Mouse (Mus musculus): Measurements from ENCODE around the gene Gm28048.

Gm28048 gene

DNA sequence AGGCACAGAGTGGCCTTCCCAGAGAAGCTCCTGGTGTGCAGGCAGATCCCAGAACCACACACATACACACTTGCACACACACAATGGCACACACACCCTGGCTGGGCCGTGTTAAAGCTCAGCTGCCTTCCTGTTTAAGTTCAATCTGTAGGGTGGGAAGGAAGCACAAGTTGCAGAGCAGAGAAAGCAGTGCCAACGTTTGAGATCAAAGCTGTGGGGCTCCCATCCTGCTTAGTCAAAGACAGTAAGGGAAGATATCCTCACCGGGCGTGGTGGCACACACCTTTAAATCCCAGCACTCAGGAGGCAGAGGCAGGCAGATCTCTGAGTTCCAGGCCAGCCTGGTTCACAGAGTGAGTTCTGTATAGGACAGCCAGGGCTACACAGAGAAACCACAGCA is 149.3 kb downstream of the Gm28048 start:
- whole genome bisulfite sequencing = 75% methylated on average over 4 of the region's 4 CpGs

DNA sequence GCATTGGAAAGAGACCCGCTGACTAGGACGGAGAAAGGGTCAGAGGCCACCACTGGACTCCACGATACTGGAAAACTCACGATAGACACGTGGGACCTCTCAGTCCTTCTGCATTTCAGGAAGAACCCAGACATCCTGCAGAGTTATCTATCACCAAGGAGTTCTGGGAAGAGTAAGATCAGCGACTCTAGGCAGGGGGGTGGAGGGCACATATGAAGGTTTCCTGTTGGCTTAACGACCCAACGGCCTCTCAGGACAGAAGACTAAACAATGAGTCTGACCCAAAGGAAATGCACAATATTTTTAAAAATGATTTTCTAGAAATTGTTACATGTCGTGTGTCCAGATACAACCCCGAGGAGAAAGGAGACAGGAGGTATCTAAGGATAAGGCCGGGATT is 150.0 kb downstream of the Gm28048 start:
- WGBS = 84% methylated on average over 11 of the region's 11 CpGs

DNA sequence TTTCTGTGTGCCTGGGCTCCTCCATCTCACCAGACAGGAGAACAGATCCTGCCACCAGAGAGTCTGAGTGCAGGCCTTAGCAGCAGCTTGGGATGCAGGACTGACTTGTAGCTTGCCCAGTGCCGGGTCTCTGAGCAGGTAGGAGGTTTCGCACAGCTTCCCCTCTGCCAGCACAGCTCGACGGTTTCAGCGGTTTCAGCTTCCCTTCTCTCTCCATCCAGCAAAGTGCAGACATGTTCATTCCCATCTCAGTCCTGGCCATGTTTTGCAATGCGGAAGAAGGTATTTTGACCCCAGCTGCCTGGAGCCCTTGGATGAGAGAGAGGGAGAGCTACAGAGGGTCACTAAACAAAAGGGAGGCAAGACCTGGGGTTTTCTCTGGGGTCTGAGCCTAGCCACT is 151.2 kb downstream of the Gm28048 start:
- 51% methylated on average over 6 of the region's 6 CpGs for WGBS

DNA sequence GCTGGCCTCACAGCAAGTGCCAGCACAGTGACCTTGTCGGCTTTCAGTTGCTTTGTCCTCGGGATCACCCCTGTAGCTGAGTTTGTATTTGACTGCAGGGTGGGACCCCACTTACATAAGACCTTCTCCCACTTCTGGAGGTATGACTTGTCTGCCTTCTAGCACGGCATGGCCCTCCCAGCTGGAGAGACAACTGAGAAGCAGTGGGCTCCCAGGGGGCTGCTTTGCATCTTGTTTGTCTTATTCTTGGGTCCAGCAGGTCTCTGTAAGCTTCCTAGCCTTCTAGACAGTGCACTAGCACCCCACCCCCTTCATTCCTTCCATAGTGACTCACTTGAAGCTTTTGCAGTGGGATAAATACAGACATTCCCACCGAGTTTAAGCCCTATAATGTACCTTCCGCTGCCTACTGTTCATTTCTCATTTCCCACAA is 151.7 kb downstream of the Gm28048 start:
- 47% methylated on average over 5 of the region's 5 CpGs for WGBS

DNA sequence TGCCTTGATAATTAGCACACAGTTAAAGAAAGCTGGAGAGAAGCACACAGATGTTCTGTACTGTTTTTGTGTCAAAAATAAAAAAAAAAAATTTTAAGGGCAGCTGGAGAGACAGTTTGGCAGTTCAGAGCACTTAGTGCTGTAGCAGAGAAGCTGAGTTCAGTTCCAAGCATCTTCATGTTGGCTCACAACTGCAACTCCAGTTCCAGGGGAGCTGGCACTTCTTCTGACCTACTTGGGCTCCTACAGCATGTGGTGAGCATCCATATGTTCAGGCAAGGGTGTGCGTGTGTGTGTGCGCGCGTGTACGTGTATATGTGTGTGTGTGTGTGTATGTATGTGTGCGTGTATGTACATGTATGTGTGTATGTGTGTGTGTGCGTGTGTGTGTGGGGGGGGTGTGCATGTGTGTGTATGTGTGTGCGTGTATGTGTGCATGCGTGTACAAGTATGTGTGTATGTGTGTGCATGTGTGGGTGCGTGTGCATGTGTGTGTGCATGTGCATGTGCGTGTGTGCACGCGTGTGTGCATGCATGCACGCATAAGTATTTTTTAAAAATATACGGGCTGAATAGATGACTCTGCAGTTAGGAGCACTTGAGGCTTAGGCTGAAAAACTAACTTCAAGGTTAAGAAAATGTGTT is 152.8 kb downstream of the Gm28048 start:
- WGBS = 79% methylated on average over 15 of the region's 15 CpGs

DNA sequence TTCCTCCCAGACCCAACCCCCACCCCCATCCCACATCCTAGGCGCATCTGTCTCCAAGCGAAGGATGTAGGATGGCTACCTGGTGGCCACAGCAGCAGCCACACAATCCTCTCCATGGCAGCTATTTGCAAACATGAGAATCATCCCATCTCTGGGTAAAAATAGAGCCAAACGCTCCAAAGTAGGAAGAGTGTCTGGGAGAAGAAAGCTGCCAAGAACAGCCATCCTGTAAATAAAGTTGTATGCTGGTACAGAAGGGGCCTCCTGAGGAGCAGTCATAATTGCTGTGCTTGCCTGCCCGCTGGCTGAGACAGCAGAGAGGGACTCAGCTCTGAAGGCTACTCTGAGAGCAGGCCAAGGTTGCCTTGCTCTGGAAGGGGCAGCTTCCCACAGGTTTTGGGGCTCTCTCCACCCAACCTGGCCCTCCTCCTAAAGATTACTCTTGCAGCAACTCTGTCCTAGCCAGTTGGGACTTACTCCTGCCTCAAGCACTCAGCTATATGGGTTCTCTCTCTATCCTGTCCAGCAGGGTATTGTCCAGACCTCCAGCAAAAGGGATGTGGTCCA is 154.3 kb downstream of the Gm28048 start:
- 51% methylated on average over 4 of the region's 4 CpGs for WGBS

DNA sequence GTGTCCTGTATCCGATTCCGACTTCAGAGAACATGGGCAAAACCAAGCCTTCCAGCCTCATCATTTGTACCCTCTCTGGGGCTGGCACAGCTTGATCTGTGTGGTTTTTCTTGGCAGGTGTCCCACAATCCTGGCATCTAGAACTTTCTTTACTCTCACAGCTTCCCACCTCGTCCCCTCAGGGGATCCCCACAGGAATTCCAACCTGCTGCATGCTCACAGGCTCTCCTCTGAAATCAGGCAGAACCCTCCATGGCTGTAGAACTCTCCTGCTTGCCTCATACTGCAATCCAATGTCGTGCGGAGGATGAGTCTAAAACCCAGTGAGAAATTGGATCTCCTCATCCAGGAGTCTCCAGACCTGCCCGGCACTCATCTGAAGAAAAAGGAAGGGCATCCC is 155.2 kb downstream of the Gm28048 start:
- WGBS = 73% methylated on average over 6 of the region's 6 CpGs

DNA sequence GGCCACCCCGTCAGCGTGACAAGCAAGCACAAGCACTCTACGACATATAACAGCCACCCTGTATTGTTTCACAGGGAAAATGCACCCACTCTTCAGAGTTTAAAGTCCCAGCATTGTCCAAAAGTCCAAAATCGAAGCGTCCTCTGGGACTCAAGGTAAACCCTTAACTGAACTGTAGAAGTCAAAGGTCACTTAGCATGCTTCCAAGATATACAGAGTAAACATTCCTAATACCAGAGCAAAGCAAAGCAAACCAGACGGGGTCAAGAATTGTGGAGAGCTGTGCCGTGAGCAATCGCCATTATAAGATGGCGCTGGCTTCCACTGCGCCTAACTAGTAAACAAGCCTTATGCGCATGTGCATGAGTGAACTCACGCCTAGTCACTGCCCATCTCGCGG is 155.8 kb downstream of the Gm28048 start:
- WGBS = 95% methylated on average over 14 of the region's 14 CpGs

DNA sequence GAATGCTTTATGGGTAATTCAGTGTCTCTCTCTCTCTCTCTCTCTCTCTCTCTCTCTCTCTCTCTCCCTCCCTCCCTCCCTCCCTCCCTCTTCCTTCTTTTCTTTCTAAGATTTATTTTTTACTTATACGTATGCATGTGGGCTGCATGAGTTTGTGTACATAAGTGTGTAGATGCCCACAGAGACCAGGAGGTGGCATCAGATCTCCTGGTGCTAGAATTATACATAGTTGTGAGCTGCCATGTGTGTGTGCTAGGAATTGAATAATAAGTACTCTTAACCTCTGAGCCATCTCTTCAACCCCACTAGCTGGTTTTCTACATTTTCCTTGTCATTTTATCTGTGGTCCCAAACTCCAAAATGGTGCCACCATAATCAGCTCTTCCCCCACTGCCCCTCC is 156.3 kb downstream of the Gm28048 start:
- 100% methylated on average over 1 of the region's 1 CpGs for WGBS

DNA sequence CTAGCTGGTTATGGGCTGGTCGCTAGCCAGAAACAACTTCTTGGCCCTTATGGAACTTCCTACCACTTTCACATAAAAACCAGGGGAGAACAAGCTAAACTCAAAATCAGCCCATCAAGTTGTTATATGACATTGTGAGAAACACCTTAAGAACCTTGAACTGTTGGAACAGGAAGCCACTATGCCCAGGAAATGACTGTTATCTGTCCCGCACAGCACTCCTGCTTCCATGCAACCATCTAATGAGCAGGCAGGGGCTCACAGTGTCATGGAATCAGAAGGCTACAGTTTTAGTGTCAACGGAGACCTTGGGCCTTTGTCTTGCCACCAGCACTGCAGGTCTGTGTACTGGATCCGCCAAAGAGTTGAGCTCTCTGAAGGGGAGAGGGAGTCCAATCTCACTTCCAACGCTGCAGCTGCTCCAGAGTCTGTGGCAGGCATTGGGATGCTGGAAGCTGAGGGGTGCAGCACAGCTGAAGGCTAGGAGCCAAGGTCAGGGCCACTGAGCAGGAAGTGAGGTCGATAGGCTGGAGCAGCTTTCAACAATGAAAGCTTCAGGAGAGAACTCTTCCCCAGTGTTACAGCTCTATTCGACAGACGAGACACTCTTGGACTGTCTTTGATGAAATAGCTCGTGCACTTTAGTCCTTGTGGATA is 157.7 kb downstream of the Gm28048 start:
- WGBS = 84% methylated on average over 9 of the region's 9 CpGs

DNA sequence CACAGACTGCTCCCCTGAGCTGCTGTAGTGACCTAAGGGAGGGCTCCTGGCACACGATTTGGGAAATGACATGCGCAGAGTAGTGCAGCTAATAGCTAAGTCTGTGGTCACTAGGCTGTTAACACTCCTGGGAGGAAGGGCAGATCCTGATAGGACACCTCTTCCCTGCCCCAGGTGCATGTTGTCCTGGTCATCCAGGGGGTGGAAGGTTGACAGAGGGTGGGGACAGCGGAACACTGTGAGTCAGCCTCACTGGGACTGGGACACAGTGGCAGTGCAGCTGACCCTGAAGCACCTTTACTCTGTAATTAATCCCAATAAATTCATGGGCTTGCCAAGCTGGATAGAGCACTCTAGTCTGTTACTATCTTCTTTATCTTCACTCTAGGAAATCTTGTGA is 160.6 kb downstream of the Gm28048 start:
- WGBS = 87% methylated on average over 3 of the region's 3 CpGs

DNA sequence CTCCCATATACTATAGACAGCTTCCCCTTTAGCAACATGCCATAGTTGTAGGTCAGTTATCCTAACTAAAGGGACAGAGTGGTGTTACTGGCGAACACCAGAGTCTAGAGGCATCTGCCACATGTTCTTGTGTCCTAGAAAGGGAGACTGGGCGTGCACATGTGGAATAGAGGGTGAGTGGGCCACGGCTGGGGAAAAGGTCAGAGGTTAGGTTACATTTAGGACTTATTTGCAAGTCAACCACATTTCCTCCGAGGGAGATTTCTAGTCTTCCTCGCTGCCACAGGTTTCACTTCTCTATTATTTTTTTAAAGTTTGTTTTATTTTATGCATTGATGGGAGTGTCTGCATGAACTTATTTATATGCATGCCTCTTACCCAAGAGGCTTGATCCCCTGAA is 163.5 kb downstream of the Gm28048 start:
- 81% methylated on average over 5 of the region's 5 CpGs for WGBS

DNA sequence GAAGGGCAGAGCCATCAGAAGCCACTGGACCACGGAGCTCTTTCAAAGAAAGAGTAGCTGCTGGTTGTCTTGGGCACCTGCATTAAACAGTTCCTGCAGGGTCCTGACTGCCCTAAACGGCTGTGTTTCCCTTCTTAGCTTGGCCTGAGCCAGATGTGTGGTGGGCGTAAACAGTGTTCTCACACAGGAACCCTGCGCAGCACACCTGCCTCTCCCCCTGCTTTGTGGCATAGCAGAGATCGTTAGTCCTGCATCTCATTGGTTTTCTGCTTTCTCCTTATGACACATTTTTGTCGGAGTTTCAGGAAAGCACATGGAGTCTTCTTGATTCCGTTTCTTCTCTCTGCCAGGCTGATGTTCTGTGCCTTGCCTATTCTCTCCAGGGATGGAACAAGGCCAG is 166.0 kb downstream of the Gm28048 start:
- WGBS = 78% methylated on average over 7 of the region's 7 CpGs

DNA sequence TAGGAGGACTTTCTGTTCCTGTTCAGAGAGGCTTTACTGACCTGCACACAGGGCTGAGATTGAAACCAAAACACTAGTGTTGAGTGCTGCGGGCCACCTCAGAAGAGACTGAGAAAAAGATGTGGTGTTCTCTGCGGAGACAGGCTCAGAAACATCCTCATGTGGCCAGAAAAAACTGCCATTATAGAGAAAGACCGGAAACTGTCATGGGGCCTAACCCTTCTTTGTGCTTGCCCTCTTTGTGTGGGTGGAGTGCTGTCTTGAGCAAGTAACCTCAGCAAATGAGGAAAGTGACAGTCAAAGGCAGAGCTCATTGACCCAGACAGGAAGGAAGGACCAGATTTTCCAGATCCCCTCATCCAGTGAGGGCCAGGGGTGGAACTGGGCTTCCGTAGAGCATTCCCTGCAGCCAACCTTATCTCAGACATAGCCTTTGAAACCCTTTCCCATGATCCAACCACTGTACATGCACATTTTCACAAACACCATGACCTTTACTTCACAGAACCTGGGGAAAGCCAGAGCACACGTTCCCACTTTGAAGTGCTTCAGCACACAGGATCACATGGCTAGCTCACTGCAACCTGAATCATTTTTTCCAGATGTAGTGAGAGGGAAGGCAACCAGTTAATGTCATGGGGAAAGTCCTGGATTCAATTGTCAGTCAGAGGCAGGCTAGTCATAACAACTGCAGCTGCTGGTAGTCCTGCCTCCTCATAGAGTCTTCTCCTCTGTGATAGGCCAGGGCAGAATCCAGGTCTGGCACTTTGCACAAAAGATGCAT is 167.8 kb downstream of the Gm28048 start:
- WGBS = 87% methylated on average over 5 of the region's 5 CpGs

DNA sequence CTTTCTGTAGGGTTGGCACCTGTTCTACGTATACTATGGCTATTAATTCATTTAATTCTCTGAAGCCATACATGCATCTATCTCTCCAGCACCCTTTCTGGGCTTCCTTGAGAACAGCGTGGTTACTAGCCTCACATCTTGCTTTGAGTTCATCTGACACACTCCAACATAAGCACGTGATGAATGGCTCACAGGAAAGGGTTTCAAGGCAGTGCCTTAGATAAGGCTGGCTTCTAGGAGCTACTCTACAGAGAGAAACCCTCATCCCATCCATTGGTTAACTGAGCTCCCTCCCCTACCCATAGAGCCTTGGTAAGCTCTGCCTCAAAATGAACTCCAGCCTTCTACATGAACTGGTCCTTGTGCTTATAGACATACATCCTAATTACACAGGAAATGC is 168.5 kb downstream of the Gm28048 start:
- WGBS = 88% methylated on average over 3 of the region's 3 CpGs

DNA sequence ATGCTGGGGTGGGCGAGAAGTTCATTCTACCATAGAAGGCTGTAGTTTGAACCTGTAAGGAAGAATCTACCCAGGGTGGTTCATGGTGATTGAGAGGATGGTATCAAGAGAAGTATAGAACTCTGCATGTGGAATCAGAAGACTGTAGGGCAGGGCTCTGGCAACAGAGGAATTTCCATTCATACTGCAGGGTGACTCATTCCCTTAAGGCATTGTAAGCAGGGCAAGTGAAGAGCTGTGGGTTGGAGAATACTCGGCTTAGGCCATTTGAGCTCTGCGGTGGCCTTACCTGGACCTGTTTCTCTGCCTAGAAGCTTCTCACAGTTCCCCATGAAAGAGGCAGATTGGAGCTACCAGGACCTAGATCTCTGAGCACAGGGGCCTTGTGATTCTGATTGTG is 170.5 kb downstream of the Gm28048 start:
- 86% methylated on average over 3 of the region's 3 CpGs for WGBS

DNA sequence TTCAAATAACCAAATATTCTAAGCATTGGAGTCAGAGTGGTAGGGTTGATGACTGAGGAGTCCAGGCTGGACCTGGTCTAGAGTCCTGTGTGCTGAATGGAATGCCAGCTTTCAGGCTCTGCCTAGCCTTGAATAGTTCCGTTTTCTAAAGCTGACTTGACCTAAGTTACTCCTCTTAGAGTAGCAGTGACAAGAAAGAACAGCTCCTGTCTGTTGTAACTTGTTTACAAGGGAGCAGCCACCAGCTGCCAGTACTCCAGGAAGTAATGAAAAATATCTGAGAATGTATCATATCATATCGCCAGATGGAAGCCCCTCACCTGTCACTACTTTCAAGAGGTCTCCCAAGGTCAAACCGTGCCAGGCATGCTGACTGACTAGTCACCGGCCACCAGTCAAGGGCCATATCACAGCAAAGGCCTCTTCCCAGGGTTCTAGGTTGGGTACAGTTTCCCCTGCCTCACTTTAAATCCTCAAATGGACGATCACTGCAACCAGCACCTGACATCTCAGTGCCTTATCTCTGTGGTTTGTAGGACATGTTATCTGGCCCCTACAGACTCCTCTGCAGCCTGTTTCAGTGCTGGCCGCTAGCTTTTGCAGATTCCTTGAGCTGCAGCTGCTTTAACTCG is 172.3 kb downstream of the Gm28048 start:
- WGBS = 88% methylated on average over 7 of the region's 7 CpGs

DNA sequence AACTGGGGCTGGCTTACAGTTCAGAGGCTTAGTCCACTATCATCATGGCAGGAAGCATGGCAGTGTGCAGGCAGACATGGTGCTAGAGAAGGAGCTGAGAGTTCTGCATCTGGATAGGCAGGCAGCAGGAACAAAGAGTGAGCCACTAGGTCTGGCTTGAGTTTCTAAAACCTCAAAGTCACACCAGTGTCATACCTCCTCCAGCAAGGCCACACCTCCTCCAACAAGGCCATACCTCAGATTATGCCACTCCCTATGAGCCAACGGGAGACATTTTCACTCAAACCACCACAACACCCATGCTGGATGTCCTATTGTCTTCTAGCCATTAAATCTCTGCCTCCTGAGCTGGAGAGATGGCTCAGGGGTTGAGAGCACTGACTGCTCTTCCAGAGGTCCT is 176.7 kb downstream of the Gm28048 start:
- 85% methylated on average over 1 of the region's 1 CpGs for WGBS

DNA sequence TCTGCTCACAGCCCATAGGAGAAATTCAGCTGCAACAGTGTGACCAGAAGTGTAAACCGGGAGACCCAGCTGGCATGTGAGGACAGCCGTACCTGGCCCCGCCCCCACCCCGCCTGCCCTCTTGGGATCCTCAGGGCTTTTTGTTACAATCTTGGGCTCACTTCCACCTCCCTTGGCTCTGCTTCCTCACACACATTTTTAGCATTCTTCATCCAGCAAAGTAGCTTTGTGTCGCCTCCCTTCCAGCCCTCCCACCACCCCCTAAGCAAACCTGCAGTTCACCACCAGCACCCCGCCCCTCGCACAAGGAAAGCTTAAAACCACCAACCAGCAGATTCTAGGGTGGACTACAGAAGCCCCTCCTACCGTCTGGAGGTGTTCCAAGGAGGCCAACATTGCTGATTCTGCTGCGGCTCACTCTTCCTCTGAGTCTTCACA is 181.9 kb downstream of the Gm28048 start:
- WGBS = 30% methylated on average over 9 of the region's 9 CpGs

DNA sequence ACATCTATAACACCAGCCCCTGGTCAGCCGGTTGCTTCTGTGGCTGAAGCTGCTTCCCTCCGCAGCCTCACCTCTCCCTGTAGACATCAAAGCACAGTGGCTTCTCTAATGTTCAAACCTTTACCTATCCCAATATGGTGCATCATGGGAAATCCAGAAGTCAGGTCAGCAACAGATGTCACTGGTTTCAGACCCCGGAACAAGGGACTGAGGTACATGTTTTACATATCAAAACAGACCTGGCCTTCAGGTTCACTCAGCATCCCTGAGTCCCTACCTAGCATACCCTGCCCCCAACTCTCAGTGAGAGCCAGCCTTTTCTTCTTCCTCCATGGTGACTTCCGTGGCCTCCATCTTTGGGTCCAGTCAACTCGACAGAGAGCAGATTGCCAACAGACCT is 183.0 kb downstream of the Gm28048 start:
- WGBS = 89% methylated on average over 5 of the region's 5 CpGs

DNA sequence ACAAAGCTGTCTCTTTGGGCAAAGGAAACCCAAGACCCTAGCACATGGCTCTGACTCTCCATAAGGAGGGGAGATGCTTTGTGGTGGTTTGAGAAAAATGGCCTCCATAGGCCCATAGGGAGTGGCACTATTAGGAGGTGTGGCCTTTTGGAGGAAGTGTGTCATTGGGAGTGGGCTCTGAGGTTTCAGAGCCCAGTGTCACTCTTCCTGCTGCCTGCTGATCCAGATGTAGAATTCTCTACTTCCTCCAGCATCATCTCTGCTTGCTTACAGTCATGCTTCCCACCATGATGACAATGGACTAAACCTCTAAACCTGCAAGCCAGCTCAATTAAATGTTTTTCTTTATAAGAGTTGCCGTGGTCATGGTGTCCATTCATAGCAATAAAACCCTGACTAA is 187.2 kb downstream of the Gm28048 start:
- 93% methylated on average over 1 of the region's 1 CpGs for WGBS

DNA sequence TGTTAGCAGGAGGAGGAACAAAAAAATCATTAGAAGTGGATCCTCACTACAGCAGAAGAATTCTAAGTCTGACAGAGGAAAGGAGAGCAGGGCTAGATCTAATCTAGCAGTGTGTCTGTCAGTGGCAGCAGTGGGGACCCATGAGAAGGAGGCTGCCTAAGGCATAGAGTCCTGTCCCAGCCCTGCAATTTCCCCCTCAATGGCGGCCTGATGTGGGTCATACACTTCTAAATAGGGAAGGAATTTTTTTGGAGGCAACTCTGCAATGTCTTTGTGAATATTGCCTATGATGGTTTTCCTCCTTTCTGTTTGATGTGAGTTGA is 188.0 kb downstream of the Gm28048 start:
- 96% methylated on average over 1 of the region's 1 CpGs for WGBS
